Mouse (Mus musculus) neutrophil, adult 83 days (primary cell): Measurements from ENCODE around the gene Msx1. TPM values are rescaled to one million over a fixed set of nuclear protein-coding genes. Genes with fewer than 3 reads are reported as not detected.

Source experiments
- total RNA-seq, 2 experiments: library from RNA; stranded (reverse); gene quantifications; one replicate each; pipeline ENCODE4 v1.2.4; 2023

Msx1 gene
- not detected for total RNA-seq

DNA sequence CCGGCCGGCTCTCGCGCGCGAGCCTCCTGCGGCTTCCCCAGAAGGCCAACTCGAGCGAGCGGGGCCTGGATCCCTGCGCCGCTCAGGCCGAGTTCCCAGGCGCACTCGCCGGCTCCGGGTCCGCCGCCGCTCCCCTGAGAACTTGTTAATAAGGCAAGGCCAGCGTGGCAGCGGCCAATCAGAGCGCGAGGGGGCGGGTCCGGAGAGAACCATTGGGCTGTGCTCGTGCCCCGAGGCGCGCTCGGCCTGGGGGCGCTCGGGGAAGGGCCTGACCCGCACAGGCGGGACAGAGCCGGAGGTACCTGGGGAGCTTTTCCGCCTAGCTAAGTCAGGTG, at the start of gene Msx1:
Msx1 (minus strand) TSS at position 123 of the 335 bp plus-strand sequence.

Other genes starting within 250 kb of the Msx1 start
- not detected for gene Stk32b, start 107.4 kb downstream of the Msx1 start, total RNA-seq
- gene Cytl1, start 89.1 kb downstream of the Msx1 start, total RNA-seq = not detected
- gene Stx18, start 214.2 kb upstream of the Msx1 start, total RNA-seq = 10 to 100 TPM; 25.9 to 27.3 TPM